Mouse (Mus musculus) intestine, embryonic 15.5 days (tissue): ENCODE measurements around the gene Acadvl. TPM values are rescaled to one million over a fixed set of nuclear protein-coding genes. Genes with fewer than 3 reads are reported as not detected.
"Not testable (repeated sequence)": the region's sequence is repeated elsewhere in the genome, so short reads cannot be mapped to it uniquely, and the experiment has no call there.

Experiments used
- ATAC-seq: fragments of 200-750 bp; cut with Nextera tagmentation; 2 replicates; pipeline ENCODE4 v1.8.0; 2017; ENCODE audit warnings: moderate TSS enrichment, moderate library complexity
- H3K27ac ChIP-seq: fragments of 300-500 bp; sonication (generic); 2 replicates; pipeline ENCODE4 v1.5.1; 2015; ENCODE audit warnings: mild to moderate bottlenecking, inconsistent platforms
- H3K27me3 ChIP-seq: fragments of 300-500 bp; sonication (generic); replicated peaks from 2 replicates; pipeline ENCODE4 v1.6.1; 2015; ENCODE audit warnings: inconsistent platforms
- H3K36me3 ChIP-seq: fragments of 300-500 bp; sonication (generic); 2 replicates; pipeline ENCODE4 v1.6.1; 2015; ENCODE audit warnings: inconsistent platforms
- H3K4me1 ChIP-seq: fragments of 300-500 bp; sonication (generic); replicated peaks from 2 replicates; pipeline ENCODE4 v1.6.1; 2015; ENCODE audit warnings: inconsistent platforms
- H3K4me2 ChIP-seq: fragments of 300-500 bp; sonication (generic); replicated peaks from 2 replicates; pipeline ENCODE4 v1.6.1; 2015; ENCODE audit warnings: mild to moderate bottlenecking, inconsistent platforms
- H3K4me3 ChIP-seq: fragments of 300-500 bp; sonication (generic); replicated peaks from 2 replicates; pipeline ENCODE4 v1.5.1; 2015; ENCODE audit warnings: inconsistent platforms
- H3K9ac ChIP-seq: fragments of 300-500 bp; sonication (generic); 2 replicates; pipeline ENCODE4 v1.6.1; 2015; ENCODE audit warnings: inconsistent platforms
- H3K9me3 ChIP-seq: fragments of 300-500 bp; sonication (generic); 2 replicates; pipeline ENCODE4 v1.6.1; 2016; ENCODE audit warnings: inconsistent platforms
- WGBS: fragments of 180-500 bp; shearing (Covaris S2); methylation state at CpG from one replicate; pipeline ENCODE4 v1.1.7; 2015; 5-methylcytosine and 5-hydroxymethylcytosine counted together
- polyA plus RNA-seq: library from polyadenylated mRNA; unstranded; fragments of >200 nt; fragmentation: Nextera tagmentation; extraction: Ambion mirVana; gene quantifications from 2 replicates; pipeline ENCODE4 v1.2.1, GENCODE M21; 2015

Gene Acadvl
- polyA plus RNA-seq, 1 experiment from 2014 or later: 114 TPM

DNA sequence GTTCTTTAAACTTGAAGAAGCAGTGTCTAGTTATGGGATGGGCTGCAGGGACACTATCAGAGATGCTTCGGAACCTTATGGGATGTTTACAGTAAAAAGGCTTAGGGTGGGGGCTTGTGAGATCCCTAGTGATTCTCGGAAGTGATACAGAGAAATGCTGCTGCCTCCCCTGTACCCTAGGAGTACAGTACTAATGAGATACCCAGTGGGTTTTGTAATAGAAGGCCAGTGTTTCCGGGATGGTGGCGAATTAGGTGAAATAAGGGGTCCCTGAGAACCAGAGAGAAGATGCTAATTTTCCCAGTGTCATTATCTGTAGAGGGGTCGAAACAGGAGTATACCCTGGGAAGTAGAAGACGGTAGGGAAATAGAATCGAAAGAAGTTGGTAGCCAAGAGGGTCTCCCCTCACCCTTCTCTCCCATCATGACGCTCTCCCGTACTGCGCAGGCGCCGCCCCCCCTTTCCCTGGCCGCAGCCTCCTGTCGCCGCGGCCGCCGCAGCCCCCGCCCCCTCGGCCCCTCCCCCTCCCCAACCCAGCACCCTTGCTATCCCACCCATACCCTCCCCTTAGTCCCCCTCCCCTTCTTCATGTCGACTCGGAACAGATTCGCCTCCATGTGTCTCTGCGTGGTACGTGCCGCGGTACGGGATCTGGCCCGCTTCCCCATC, 8.4 kb upstream of the Acadvl start:
- Histone ChIP-seq H3K9me3 (no peaks in the 10 kb centered on the region), H3K4me2 (peak overlapping the region; percentile 54), H3K27ac (no peak overlapping the region), H3K36me3 (no peaks in the 10 kb centered on the region), H3K27me3 (no peaks in the 10 kb centered on the region), H3K4me3 (peak overlapping the region; percentile 15), H3K9ac (peak overlapping the region; percentile 29; the same call in 1 of the 2 replicates), H3K4me1 (peaks cover 49% of the 10 kb centered on the region)
- no peak for ATAC-seq
- WGBS: 6% methylated on average over 27 of the region's 29 CpGs

DNA sequence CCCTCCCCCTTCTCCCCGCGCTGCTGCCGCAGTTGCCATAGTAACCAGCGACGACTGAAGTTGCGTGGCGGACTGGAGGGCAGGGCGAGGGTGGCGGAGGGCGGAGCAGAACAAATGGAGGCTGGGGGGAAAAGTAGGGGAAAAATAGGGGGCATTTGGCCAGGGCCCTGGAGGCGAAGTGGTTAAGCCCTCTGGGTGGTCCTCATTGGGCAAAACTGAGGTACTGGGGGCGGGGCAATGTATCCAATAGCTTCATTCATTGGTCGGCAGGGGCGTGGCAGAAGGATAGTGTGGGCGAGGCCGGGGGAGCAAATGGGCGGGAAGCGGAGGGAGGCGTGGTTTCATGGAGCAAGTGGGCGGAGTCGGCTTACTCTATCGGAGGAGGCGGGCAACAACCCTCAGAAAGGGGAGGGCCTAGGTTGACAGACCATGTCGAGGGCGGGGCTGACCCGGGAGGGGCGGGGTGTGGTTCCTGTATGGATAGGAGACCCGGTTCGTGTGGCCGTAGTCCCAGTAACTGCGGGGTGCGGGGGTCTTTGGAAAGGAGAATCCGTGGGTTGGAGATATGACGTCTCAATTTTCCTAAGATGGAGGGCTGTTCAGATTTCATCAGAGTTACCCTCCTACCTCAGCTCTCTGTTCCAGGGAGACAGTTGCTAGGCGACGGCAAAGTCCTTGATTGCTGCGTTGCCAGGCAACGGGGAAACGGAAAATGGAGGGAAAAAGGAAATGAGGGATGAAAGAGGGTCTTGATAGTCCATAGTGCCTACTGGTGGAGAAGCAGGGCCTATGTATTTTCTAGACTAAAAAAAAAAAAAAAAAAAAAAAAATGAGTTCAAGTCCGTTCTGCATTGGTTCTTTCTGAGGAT, 6.3 kb upstream of the Acadvl start:
- H3K4me2 ChIP-seq: peak overlapping the region; percentile 74
- H3K4me3 ChIP-seq: peak overlapping the region; percentile 49
- H3K27me3 ChIP-seq: no peaks in the 10 kb centered on the region
- WGBS: 2% methylated on average over 40 of the region's 40 CpGs
- peaks cover 39% of the 10 kb centered on the region for H3K4me1 ChIP-seq
- H3K9me3 ChIP-seq: no peaks in the 10 kb centered on the region
- H3K9ac ChIP-seq: peak overlapping the region; percentile 12; the same call in 1 of the 2 replicates
- peak; percentile 84 for ATAC-seq
- peak overlapping the region; percentile 54 for H3K27ac ChIP-seq
- H3K36me3 ChIP-seq: no peaks in the 10 kb centered on the region

DNA sequence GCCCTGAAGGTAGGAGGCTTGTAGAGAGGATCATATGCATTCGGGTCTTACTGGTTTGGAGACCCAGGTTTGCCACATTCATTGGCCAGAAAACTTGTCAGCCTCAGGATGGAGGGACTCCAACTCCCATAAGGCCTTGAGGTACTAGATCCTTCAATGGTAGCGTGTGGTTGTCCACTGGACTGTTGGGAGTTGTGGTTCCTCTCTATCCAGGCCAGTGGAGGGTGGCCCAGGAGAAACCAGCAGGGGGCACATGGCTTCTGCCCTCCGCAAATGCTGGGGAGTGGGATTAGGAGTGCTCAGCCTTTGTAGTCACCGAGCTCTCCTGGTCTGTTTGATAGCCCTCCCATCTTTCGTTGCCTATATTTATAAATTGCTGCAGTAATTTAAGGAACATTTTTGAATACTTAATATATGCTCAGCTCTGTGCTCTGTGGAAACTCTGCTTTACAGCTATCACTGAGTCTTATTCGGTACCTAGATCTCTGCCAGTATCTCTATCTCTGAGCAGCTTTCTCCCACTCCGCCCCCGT, 5.6 kb upstream of the Acadvl start:
- Histone ChIP-seq H3K9me3 (no peaks in the 10 kb centered on the region), H3K4me2 (peak overlapping the region; percentile 74), H3K36me3 (no peaks in the 10 kb centered on the region), H3K9ac (peak overlapping the region; percentile 12; the same call in 1 of the 2 replicates), H3K4me1 (peaks cover 32% of the 10 kb centered on the region), H3K4me3 (peak overlapping the region; percentile 49), H3K27ac (peak overlapping the region; percentile 54), H3K27me3 (no peaks in the 10 kb centered on the region)
- peak; percentile 85 for ATAC-seq
- WGBS: 0% methylated on average over 8 of the region's 8 CpGs

DNA sequence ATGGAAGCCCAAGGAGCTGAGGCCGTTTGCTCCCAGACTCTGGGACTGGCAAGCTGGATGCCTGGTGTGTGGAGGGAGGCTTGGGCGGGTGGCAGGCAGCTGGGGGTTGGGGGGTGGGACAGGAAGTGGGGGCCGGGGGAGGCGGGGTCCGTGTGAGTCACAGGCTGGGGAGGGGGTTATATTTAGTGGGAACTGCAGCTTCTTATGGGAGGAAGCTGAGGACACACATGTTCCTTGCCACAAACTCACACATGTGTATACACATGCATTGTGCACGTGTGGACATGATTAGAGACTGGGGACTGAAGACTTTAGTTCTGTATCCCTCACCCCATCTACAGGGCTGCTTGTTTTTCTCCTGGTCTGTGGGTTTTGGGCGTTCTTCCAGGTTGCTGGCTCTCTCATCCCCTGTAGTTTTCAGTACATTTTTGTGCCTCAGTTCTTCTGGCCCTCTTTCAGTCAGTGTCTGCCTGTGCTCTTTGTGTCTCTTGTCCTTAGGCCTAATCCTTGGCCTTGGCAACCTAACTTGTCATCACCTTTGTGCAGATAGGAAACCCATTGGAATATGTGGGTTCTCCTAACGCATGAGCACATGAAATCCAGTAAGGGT, 4.9 kb upstream of the Acadvl start:
- Histone ChIP-seq H3K27ac (peak overlapping the region; percentile 61), H3K9ac (no peak overlapping the region), H3K4me1 (peaks cover 27% of the 10 kb centered on the region), H3K4me2 (peak overlapping the region; percentile 74), H3K27me3 (no peaks in the 10 kb centered on the region), H3K36me3 (no peaks in the 10 kb centered on the region), H3K9me3 (no peaks in the 10 kb centered on the region), H3K4me3 (peak overlapping the region; percentile 14; the same call in 1 of the 2 replicates)
- whole genome bisulfite sequencing: 29% methylated on average over 7 of the region's 8 CpGs
- ATAC-seq: no peak

DNA sequence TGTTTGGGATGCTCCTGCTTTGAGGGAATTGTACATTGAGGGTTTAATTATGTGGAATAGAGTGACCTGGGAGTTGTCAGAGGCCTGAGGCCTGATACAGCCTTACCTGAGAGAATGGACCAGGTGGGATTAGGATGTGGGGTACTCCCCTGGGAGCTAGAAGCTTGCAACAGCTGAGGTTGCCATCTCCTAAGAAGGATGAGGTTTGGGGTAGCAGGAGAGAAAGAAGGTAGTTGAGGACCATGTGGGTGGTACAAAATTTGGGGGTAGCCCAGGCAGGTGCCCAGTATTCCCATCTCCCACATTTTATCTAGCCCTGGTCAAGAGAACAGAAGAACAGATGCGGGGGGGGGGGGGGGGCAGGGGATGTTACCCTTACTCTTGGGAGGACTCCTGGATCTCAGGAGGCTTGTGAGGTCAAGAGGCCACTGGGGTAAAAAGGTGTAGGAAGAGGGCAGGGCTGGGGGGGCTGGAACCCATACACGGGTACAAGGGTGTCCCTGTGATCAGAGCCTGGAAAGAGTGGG, 4.3 kb upstream of the Acadvl start:
- peak overlapping the region; percentile 61; the same call in 1 of the 2 replicates for H3K27ac ChIP-seq
- H3K9ac ChIP-seq: 0 out of 2 replicates have a peak overlapping the region, but pooled peaks have one; percentile 69
- ATAC-seq: no peak

DNA sequence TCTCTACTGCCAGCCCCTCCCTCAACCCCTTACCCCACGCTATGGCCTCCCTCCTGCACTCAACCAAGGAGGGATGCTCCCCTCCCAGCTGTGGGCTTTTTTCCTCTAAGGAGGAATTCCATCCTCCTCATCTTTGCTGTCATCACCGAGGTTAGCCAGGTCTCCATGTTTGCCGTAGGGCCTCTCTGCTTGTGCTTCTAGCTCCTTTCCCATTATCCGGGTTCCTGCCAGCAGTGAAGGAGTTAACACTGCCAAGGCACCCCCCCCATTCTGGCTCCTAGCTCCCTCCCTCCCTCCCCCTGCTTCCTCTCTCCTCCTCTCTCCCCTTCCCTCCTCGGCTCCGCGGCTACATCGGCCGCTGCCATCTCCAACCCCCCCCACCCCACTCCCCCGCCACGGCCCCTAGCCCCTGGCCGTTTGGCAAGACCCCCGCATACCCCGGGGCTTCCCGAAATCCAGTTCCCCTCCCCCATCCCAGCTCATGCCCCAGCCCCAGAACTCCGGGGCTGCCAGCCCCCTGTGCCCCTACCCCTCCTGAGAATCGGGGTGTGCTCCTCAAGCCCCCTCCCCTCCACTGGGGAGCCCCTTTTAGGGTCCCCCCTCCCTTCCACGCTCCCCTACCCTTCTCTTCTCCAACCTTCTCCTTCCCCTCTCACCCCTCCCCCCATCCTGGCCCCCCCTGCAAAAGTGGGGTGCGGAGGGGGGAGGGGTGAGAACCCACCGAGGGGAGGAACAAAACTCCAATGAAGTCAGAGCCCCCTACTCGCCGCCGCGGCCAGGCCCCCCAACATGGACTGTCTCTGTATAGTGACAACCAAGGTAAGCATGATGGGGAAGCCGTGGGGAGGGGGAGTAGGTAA, 3.1 kb upstream of the Acadvl start:
- no peaks in the 10 kb centered on the region for H3K9me3 ChIP-seq
- H3K4me2 ChIP-seq: peak overlapping the region; percentile 74
- 1% methylated on average over 19 of the region's 25 CpGs for WGBS
- no peaks in the 10 kb centered on the region for H3K36me3 ChIP-seq
- ATAC-seq: no peak
- H3K27me3 ChIP-seq: no peaks in the 10 kb centered on the region
- H3K4me1 ChIP-seq: peaks cover 40% of the 10 kb centered on the region
- H3K27ac ChIP-seq: peak overlapping the region; percentile 85
- peak overlapping the region; percentile 57 for H3K4me3 ChIP-seq
- H3K9ac ChIP-seq: peak overlapping the region; percentile 69

More for the DNA sequence above, 4.3 kb upstream of the Acadvl start:
- no peaks in the 10 kb centered on the region for H3K27me3 ChIP-seq
- peak overlapping the region; percentile 74 for H3K4me2 ChIP-seq
- peaks cover 31% of the 10 kb centered on the region for H3K4me1 ChIP-seq
- peak overlapping the region; percentile 14 for H3K4me3 ChIP-seq
- no peaks in the 10 kb centered on the region for H3K9me3 ChIP-seq
- H3K36me3 ChIP-seq: no peaks in the 10 kb centered on the region
- WGBS: 27% methylated on average over 2 of the region's 2 CpGs

DNA sequence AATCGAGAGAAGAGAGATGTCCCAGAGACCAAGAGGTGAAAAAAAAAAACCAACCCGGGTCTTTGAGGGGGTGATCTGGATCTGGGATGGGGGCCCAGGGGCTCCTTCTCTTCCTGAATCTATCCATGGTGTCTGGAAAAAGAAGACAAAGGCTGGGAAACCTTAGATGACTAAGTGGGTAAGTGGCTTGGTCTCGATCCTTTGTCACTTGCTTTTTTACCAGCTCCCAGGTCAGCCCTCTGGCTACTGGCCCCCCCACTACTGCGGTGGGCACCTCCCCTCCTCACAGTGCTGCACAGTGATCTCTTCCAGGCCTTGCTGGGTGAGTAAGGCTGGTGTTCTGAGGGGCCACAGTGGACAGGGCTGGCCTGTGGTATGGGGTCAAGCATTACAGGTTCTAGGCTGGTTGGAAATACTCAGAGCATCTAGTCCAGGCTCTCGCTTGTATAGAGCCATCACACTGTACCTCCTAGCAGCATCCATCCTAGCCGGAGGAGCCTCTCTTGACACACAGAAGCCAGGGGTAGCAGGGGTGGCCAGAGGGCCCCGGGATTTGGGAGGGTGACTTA, 2.1 kb upstream of the Acadvl start:
- 0 out of 2 replicates have a peak overlapping the region, but pooled peaks have one; percentile 51 for H3K27ac ChIP-seq
- H3K9me3 ChIP-seq: no peaks in the 10 kb centered on the region
- H3K4me2 ChIP-seq: peak overlapping the region; percentile 74
- ATAC-seq: no peak
- H3K4me1 ChIP-seq: peaks cover 40% of the 10 kb centered on the region
- WGBS: 48% methylated on average over 7 of the region's 7 CpGs
- no peaks in the 10 kb centered on the region for H3K27me3 ChIP-seq
- H3K4me3 ChIP-seq: no peak overlapping the region
- H3K9ac ChIP-seq: peak overlapping the region; percentile 69
- peaks cover 6% of the 10 kb centered on the region; the same call in 1 of the 2 replicates for H3K36me3 ChIP-seq

DNA sequence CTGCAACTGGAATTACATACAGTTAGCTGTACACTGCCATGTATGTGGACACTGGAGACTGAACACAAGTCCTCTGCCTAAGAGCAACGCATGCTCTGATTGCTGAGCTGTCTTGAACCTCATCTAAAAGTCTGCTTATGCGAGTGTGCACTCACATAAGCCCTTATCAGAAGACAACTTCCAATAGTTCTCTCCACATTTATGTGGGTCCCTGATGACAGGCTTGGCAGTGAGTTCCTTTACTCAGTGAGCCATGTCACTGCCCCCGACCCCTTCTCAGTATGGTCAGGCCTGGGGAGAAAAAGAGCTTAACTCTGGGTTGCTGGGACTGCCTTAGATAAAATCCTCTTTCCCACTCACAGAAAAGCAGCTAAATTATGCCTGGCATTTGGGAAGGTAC, 1.5 kb upstream of the Acadvl start, which contains the start of gene Dlg4:
Gene Dlg4 (plus strand): TSS at position 274 of the 400 bp plus-strand sequence.
- Histone ChIP-seq H3K4me3 (peak within 1 kb of the TSS; percentile 57; the same call in 1 of the 2 replicates), H3K36me3 (peaks cover 12% of the 10 kb centered on the region), H3K27ac (peak within 1 kb of the TSS; percentile 51; the same call in 1 of the 2 replicates), H3K9me3 (no peaks in the 10 kb centered on the region), H3K4me2 (peak within 1 kb of the TSS; percentile 74), H3K9ac (peak within 1 kb of the TSS; percentile 69), H3K27me3 (no peaks in the 10 kb centered on the region), H3K4me1 (peaks cover 40% of the 10 kb centered on the region)
- WGBS: 77% methylated on average over 3 of the region's 3 CpGs
- no peak for ATAC-seq

DNA sequence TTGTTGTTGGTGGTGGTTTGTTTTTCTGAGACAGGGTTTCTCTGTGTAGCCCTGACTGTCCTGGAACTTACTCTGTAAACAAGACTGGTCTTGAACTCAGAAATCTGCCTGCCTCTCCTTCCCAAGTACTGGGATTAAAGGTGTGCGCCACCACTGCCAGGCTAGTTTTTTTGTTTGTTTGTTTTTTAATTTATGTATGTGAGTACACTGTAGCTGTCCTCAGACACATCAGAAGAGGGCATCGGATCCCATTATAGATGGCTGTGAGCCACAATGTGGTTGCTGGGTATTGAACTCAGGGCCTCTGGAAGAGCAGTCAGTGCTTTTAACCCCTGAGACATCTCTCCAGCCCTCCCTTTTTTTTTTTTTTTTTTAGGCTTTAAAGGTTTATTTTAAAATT, 966 bp upstream of the Acadvl start:
- H3K9ac ChIP-seq, ATAC-seq, H3K4me3 ChIP-seq, H3K27me3 ChIP-seq, H3K9me3 ChIP-seq, H3K27ac ChIP-seq, H3K4me2 ChIP-seq: not testable (repeated sequence)
- peaks cover 40% of the 10 kb centered on the region for H3K4me1 ChIP-seq
- 78% methylated on average over 2 of the region's 2 CpGs for WGBS
- peaks cover 16% of the 10 kb centered on the region for H3K36me3 ChIP-seq

DNA sequence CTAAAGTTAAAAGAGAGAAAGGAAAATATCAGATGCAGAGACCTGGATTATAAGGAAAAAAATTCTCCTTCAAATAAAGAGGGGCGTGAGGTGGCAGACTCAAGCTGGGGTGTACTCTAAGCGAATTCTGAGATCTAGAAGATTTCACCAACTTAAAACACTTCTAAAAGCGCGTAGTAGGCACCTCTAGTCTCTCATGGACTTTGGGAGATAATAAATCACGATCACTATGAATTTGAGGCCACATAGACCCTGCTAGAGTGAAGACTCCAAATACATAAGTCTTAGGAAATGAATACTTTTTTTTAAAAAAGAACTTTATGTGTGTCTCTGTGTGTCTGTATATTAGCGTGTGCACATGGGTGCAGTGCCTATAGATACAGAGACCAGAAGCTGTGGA, 466 bp upstream of the Acadvl start:
- H3K4me3 ChIP-seq: peak overlapping the region; percentile 58; the same call in 1 of the 2 replicates
- WGBS: 64% methylated on average over 6 of the region's 6 CpGs
- no peak for ATAC-seq
- peak overlapping the region; percentile 69 for H3K4me2 ChIP-seq
- peaks cover 40% of the 10 kb centered on the region for H3K4me1 ChIP-seq
- no peak overlapping the region for H3K27ac ChIP-seq
- no peaks in the 10 kb centered on the region for H3K9me3 ChIP-seq
- no peaks in the 10 kb centered on the region for H3K27me3 ChIP-seq
- no peak overlapping the region for H3K9ac ChIP-seq
- peaks cover 21% of the 10 kb centered on the region for H3K36me3 ChIP-seq

DNA sequence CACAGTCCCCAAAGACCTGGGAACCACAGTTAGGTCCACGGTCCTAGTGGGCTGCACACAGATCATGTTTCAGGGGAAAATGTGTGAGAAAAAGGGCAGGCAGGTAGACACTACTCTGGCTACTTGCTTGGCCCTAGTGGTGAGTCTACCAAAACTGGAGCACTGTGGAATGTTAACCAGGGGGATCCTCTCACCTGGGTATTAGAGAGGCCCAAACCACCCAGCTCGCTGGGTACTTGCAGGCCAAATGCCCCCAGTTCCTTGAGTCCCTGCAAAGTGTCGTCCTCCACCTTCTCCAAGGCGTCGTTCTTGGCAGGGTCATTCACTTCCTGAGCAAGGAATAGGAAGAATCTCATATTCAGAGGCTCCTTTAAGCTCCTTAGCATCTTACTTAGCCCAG, 1.2 kb downstream of the Acadvl start:
- peaks cover 33% of the 10 kb centered on the region for H3K36me3 ChIP-seq
- no peak overlapping the region for H3K9ac ChIP-seq
- 49% methylated on average over 5 of the region's 5 CpGs for WGBS
- no peak overlapping the region for H3K27ac ChIP-seq
- no peak for ATAC-seq
- no peaks in the 10 kb centered on the region for H3K27me3 ChIP-seq
- no peak overlapping the region for H3K4me3 ChIP-seq
- H3K4me2 ChIP-seq: peak overlapping the region; percentile 69; the same call in 1 of the 2 replicates
- no peaks in the 10 kb centered on the region for H3K9me3 ChIP-seq
- peaks cover 27% of the 10 kb centered on the region for H3K4me1 ChIP-seq
